Mouse (Mus musculus) right cerebral cortex, postnatal 14 days (tissue): ENCODE measurements around the gene Slc12a9.

Experiments
- DNase-seq: peaks from one replicate; pipeline ENCODE4 v3.0.0; 2022

The Slc12a9 gene

DNA sequence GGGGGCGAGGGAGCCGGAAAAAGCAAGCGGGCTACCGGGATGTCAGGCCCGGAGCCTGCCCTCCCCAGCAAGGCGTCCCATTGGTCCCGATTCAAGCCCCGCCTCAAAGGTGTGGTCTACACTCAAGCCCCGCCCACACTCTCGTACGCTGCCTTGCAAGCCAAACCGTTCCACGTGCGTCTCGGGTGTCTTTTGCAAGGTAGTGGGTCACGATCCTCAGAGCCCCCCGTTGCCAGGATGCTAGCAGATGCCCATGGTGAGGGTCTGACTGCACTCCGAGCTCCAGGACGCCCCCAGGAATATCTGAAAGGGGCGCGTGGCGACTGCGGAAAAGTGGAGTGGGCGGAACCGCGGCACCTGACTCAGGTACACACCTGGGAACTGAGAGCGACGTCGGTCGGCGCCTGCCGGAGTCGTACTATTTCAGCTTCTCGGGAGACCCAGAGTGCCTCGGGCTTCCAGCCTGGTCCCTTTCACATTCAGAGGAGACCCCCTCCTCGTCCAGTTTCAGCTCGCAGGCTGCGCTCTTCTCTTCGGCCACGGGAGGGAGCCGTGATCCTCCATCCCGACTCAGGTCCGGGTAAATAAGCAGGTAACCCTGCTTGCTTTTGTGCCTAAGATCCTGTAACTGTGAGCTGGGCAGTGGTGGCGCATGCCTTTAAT, at the start of gene Slc12a9:
Slc12a9 (minus strand) TSS at position 86 of the 663 bp plus-strand sequence.
- DNase-seq: peak; percentile 94

DNA sequence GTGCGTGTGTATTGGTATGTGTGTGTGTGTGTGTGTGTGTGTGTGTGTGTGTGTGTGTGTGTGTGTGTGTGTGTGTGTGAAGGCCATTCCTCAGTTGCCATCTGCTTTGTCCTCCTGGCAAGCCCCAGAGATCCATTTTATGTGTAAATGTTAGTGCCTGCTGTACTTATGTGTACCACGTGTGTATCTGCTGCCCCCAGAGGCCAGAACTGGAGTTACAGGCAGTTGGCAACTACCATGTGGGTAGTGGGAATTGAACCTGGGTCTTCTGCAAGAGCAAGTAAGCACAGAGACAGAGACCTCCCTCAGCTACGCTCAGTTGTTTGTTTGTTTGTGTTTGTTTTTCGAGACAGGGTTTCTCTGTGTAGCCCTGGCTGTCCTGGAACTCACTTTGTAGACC, 47.8 kb upstream of the Slc12a9 start:
- peak; percentile 52 for DNase-seq

DNA sequence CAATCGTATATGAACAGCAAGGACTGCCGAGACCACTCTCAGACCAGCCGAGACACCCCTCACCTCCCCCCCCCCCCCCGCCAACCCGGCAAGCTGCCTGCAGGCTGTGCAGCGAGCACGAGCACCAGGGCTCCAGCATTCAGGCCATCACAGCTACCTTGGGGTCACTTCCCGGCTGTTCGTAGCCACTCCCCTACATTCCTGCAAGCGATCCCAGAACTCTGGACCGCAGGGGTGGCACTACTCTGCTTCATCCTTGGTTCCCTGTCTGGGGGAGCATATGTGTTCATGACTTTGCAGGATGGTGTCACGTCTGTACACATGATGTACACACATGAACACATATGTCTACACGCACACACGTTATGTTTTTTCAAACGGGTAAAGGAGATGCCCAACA, 44.2 kb upstream of the Slc12a9 start:
- no peak for DNase-seq

DNA sequence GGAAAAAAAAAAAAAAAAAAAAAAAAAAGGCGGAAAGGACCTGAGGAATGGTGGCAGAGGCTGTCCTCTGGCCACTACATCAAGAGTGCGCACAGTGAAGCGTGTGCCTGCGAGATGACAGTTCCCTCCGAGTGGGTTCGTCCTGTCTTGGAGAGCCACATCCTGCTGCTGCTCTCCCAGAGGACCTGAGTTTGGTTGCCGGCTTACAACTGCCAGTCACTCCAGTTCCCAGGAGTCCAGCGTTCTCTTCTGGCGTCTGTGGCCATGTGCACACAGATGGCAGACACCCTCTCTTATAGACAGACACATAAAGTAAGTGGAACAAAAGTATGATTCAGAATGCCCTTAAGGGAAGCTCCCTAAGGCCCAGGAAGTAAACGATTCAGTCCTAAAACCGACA, 43.8 kb upstream of the Slc12a9 start:
- DNase-seq: no peak

DNA sequence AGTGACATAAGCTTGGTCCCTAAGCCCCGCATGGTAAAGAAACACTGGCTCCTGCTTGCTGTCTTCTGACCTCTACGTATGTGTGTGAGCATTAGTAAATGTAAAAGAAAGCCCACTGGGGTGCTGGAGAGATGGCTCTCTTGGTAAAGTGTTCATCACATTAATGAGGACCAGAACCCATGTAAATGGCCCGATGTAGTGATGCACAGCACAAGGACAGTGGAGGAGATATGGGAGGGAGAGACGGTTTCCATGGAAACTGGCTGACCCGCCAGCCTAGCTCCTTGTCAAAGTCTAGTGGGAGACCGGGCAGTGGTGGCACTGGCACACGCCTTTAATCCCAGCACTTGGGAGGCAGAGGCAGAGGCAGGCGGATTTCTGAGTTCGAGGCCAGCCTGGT, 43.3 kb upstream of the Slc12a9 start:
- DNase-seq: no peak

DNA sequence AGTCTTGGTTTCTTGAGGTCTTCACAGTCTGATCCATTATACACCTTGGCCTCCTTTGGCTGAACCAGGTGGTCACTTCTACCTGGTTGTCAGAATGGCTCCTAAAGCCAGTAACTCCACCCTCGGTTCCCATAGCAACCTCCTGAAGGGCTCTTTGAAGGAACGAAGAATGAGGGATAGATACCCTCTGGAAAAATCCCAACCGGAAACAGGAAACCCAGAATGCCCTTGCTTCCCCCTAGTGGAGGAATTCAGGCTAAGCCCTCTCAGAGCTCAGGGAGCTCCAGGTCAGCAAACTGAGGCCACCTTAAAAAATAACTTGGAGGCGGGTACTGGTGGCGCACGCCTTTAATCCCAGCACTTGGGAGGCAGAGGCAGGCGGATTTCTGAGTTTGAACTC, 42.8 kb upstream of the Slc12a9 start:
- no peak for DNase-seq

DNA sequence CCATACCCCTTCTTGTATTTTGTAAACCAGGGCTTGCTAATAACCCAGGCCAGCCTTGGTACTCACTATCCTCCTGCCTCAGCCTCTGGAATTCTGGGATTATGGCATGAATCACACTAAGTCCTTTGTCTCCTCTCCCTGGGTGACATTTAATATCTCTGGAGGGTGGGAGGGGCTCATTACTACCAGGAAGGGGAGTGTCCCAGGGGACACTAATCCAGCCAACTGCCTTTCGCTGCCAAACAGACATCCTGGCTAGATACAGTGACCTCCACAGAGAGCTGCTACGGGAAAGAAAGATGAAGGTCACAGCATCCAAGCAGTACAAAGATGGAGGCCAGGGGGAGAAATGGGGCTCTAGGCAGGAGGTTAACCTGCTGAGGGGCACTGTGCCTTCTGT, 42.2 kb upstream of the Slc12a9 start:
- no peak for DNase-seq

DNA sequence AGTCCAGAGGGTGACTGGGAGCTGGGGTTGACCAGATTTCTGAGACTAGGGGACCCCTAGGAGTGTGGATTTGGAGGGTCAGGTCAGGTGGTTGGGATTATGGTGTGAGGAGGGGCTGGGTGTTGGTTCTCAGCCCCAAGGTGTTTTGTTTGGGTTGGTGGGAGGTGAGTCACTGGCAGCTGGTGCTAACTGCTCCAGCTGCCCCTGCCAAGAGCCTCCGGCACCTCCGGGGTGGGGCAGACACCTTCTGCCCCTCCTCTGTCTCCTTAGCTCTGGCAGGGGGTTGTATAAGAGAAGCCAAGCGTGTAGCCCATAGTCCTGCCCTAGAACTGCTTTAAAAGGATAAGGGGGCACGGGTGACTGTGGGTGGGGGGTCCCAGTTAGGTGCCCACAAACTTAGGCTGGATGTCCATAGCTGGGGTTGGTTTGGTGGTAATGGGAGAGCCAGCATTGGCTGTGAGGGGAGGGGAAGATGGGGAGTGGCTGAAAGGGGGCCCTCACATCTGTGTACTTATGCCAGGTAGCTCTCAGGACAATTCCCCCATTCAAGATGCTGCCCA, 41.2 kb upstream of the Slc12a9 start:
- DNase-seq: no peak

DNA sequence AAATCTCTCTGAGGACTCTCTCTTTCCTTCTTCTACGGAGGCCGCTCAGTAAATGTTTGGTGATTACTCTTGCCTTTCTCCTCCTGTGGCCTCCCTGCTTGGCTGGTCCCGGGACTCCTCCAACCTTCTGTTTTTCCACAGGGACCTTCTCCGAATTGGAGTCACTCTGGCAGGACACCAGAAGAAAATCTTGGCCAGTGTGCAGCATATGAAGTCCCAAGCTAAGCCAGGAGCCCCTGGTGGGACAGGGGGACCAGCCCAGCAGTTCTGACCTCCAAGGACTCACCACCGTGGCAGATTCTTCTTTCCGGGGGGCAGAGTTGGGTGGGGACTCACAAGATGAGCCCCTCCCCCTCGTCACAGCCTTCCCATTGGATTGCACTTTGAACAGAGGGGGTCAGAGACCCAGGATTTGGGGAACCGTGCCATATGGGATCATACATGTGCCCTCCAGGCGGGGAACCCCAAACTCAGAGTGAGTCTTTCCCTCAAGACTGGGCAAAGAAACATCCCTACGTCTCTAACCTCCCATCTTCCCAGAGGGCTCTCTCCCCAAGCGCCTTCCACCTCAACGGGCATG, 40.1 kb upstream of the Slc12a9 start:
- DNase-seq: no peak

DNA sequence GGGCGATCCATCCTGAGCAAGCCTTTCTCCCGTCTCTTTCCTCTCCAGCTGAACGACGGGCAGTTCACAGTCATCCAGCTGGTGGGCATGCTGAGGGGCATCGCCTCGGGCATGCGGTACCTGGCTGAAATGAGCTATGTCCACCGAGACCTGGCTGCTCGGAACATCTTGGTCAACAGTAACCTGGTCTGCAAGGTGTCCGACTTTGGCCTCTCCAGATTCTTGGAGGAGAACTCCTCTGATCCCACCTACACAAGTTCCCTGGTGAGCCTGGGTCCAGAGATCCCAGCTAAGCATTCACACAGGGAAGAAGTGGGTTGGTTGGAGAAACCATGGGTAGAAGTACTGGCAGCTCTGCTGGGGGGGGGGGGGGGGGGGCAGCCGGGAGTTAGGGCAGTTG, 36.3 kb upstream of the Slc12a9 start:
- no peak for DNase-seq

DNA sequence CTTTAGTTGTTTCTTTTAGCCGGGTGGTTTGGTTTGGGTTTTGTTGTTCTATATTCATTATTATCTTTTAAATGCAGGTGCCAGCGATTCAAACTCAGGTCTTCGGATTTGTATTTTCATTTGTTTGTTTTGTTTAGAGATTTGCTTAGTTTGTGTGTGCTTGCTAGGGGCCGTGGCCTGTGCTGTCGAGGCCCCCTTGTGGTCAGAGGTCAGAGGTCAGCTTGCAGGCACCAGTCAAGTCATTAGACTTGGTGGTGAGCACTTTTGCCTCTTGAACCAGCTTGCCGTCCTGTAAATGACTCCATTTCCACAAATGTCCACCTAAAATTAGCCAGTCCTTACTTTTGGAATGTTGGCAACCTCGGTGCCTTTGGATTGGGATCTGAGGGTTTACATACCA, 25.0 kb upstream of the Slc12a9 start:
- no peak for DNase-seq

DNA sequence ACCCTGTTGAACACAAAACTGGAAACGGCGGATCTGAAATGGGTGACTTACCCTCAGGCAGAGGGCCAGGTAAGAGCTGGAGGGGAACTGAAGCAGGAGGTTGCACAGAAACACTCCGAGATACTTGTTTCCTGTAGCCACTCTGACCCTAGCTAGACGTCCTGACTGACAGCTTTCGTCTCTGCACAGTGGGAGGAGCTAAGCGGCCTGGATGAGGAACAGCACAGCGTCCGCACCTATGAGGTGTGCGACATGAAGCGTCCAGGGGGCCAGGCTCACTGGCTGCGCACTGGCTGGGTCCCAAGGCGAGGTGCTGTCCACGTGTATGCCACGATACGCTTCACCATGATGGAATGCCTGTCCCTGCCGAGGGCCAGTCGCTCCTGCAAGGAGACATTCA, 20.7 kb upstream of the Slc12a9 start:
- DNase-seq: no peak

DNA sequence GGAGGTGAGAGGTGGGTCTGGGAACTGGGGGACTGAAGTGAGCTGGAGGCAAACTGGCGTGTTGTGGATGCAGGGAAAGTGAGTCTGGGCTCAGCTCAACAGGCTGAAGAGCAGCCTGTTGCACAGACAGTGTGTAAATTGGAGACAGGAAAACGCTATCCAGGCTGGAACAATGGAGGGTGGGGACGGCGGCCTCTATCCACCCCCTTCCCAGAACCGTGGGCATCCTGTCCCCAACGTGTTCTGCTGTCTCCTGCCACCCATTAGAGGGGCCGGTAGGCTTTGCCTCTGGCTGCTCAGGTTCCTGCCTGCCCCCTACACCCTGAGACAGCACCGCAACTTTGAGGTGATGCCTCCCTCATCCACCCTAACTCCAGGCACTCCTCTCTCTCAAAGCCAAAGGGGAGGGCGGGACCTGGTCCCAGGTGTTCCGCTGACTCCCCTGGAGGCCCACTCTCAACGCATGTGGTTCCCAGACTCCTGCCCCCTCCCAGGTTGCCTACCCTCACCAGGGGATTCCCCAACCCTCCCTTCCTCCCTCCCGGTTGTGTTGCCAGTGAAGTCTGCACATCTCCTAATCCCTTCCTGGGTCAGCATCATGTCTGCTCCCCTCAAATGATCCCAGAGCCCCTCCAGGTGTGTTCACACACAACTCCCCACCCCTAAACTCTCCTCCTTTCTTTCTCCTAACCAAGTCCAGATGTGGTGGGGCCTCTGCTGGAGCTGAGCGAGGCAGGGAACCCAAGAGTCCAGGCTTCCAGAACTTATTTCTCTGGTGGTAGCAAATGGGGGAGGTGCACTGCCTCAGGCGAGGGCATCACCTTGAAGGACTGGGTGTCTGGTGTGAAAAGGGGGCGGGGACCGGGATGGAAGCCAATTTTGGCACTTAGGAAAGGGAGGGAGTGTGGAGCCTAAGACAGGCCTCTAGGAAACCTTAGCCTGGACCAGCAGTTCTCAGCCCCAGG, 18.9 kb upstream of the Slc12a9 start:
- DNase-seq: no peak

DNA sequence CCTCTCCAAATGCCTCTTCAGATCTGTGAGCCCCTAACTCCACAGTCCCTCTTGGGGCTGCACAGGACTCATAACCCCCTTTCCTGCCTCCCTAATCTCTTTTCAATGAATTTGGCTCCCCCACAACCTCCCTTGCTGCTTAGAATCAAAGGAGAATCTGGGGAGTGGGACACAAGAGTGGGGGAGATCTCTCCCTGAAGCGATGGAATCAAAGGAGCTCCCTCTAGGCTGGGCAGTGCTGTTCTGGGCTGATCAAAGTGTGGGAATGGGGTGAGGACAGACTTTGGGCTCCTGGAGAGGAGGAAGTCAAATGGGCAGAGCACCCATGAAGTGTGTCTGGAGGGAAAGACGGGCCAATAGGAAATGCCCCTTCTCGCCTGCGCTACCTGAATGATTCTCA, 18.0 kb upstream of the Slc12a9 start:
- DNase-seq: no peak

DNA sequence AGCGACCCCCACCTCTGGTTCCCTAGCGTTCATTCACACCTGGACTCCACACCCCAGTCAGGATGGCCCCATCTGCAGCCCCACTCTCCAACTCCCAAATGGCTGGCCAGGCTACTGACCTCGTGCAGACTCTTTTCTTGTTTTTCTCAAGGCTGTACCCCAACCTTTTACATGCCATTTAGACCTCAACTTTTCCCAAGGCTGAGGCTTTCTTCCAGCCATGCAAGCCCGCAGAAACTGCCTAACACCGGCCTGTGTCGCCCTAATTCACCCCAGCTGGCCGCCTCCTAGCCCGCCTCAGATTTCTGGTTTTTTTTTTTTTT, 17.6 kb upstream of the Slc12a9 start:
- no peak for DNase-seq

DNA sequence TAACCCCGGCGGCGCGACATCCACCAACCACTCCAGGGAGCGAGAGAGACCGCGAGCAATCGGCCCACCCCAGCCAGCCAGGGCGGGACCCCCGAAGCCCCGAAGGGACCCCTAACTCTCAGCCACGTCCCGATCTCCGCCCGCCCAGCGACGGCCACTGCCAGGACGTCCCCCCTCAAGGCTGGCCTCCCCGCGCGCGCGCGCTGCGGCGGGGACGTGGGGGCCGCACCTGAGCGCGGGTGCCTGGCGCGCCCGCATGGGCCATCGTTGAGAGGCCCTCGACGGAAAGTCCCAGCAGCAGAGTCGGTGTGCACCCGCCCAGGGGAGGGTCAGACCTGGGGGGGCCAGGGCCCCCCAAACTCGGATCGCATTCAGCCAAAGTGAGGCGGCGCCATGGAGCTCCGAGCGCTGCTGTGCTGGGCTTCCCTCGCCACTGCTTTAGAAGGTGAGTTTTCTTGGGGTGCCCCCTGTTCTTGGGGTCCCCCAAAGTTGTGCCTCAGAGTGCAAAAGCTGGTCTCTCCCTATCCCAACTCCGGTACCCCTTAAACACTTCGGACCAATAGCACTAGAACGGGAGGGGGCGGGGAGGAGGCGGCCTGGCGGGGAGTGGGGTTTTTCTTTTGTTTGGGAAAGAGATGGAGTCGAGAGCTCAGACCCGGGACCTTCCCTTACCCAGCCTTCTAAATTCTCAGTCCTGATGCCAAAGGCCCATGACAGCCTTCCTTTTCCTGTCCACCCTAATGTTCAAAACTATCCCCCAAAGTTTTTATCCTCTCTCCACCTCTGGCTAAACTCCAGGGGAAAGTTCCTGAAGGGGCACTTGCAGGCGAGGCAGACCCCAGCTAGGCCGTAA, 17.0 kb upstream of the Slc12a9 start:
- DNase-seq: no peak

DNA sequence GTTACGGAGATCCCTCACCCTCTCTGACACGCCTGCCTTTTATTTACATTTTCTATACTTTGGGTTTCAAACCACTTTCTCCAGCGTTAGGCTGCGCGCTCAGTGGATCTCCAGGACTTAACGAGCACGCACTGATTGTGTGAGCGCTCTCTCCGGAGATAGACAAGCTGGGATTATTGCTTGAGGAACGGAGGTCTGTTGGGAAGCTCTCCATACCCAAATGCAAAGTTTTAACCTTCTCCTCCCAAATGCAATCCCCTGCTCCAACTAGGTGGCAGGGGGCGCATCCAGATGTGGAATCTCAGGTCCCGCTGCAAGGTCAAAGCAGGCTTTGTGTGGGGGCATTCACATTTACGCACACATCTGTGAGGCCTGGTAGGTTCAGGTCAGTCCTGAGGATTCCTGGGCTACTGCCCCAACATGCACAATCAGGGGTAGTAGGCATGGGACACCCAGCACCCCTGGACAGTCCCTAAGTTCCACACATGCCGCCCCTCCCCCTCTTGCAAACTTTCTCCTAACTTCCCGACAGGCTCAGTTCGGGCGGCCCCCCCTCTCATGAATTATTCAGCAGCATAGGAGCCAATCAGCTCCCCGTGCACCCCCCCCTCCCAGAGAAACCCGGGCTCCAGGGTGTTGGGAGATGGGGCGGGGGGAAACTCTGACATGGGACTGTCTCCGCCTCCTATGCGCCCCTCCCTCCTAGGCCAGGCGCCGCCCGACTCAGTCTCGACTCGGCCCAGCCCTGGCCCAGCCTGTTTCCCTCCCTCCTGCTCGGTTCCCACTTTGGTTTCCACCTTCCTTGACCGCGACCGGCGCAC, 16.2 kb upstream of the Slc12a9 start, which contains the start of gene Ephb4:
Ephb4 (plus strand) TSS at position 726 of the 821 bp plus-strand sequence.
- DNase-seq: peak; percentile 55

DNA sequence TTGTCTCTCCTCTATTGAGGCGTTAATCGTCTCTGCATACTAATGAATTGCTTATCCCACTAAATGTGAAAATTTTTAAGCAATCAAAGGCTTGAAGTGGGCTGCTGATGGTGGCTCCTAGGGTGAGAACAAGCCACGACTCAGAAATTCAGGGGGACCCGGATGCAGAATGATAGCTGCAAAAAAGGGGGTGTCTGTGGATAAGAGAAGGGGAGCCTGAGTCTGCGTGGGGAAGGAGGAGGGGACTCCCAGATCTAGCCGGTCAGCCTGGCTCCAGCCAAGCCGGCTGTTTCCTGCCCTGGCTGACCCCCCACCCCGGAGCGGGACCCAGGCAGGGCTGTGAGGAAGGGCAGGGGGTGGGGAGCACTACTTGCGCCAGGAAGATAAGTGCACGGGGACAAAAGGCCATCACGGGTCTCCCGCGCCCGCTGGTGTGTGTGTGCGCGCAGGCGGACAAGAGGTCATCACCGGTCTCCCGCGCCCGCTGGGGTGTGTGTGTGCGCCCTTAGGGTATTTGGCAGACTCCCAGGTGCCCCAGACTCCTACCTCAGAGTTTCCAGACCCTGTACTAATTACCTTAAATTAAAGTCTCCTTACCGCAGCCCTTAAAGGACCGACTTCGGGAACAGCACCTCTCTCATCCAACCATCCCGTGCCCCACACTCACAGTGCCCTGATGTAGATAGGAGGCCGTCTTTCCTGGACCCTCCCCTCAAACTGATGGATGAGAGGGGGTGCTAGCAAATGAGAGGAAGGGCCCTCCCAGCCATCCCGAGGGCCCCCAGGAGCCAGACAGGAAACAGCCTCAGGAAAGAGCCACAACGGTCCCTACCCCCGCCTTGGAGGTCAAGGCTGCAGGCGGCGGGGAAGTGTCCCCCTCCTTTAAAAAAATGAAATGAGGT, 15.3 kb upstream of the Slc12a9 start:
- no peak for DNase-seq

DNA sequence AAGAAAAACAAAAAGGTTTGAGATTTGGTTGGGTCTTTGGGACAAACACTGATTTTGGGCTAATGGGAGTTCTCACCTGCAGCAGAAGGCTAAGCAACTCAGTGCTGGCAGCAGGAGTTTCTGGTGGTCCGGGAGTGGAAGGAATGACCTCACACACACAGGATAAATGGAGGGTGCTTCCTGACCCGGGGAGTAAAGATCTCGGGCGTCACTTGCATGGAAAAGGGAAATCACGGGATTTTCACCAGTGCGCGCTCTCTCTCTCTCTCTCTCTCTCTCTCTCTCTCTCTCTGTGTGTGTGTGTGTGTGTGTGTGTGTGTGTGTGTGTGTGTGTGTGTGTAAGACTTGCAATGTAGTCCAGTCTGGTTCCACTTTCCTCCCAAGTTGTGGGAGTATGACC, 14.5 kb upstream of the Slc12a9 start:
- DNase-seq: no peak

DNA sequence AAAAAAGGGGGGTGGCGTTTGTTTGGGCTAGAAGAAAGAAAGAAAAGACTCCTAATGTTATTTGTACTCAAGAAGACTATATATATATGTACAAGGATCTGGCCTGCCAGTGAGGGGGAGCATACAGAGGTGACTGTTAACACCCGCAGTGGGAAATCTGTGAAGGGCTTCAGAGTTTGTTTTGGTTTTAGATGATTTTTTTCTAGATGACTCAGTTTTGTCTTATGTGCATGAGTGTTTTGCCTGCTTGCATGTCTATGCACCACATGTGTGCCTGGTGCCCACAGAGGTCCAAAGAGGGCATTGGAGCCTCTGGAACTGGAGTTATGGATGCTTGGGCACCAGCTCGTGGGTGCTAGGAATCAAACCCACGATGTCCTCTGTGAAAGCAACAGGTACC, 13.6 kb upstream of the Slc12a9 start:
- no peak for DNase-seq

DNA sequence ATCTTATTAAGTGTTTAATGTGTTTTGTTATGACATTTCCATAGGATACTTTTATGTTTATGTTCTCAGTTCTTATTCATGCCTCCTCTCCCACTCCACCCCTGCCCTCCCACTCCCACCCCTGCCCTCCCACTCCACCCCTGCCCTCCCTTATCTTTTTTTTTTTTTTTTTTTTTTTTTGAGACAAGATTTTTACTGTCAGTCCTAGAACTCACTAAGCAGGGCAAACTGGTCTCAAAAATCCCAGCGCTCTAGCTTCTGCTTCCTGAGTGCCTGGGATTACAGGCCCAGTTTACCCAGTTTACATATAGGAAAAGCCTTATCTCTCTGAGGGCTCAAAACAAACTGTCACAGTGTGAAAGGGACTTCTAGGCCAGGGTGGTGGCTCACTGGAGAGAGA, 13.0 kb upstream of the Slc12a9 start:
- no peak for DNase-seq
